Mouse (Mus musculus) erythroblast, embryonic 14.5 days (primary cell): Measurements from ENCODE around the gene Anks1b.

ENCODE experiments used
- GATA1 ChIP-seq: IDR thresholded peaks from 2 replicates; pipeline ENCODE4 v1.6.1; 2012; ENCODE audit warnings: low read length, inconsistent platforms, mixed read lengths
- TAL1 ChIP-seq: IDR thresholded peaks from 3 replicates; pipeline ENCODE4 v1.6.1; 2012; ENCODE audit warnings: low read length, inconsistent platforms, mixed read lengths

- TF ChIP-seq TAL1 (no peak), GATA1 (no peak)
Observed at GRCm38 (mm10) chr10:90683813-90684212, 810.5 kb downstream of the Anks1b start.
